Mouse (Mus musculus): ENCODE measurements around the gene Lta.

- TF ChIP-seq CTCF (IDR thresholded peaks at IDR 0.05; ENCODE audit: control insufficient read depth, insufficient read depth, low read length) (no peak), POLR2A (IDR thresholded peaks at IDR 0.05; ENCODE audit: borderline replicate concordance, control insufficient read depth, low read depth, low read length) (no peak)
These were observed 17.1 kb downstream of the Lta start, which contains the start of gene Lst1 for GRCm38 (mm10) chr17:35187959-35188610.
